Mouse (Mus musculus) myocyte (in vitro differentiated cells): ENCODE data around the gene Lrrc8e.

Source experiments
- CEBPB ChIP-seq: IDR thresholded peaks from 2 replicates; pipeline ENCODE4 v1.6.1; 2011; ENCODE audit warnings: mild to moderate bottlenecking, moderate library complexity; ENCODE audit not compliant: poor library complexity, insufficient read depth, severe bottlenecking
- E2F4 ChIP-seq: IDR thresholded peaks from one replicate; pipeline ENCODE4 v1.6.1; 2011; ENCODE audit warnings: mild to moderate bottlenecking, control low read depth, moderate library complexity; ENCODE audit not compliant: insufficient read depth
- MAX ChIP-seq: IDR thresholded peaks from one replicate; pipeline ENCODE4 v1.6.1; 2011; ENCODE audit warnings: low read depth, mild to moderate bottlenecking, control low read depth
- MYOD1 ChIP-seq, 3 experiments: IDR thresholded peaks; one replicate each; pipeline ENCODE4 v1.6.1; 2011; ENCODE audit warnings: control low read depth in 2 of 3, low read depth in 2 of 3, mild to moderate bottlenecking in 2 of 3, moderate library complexity in 1 of 3; ENCODE audit not compliant: insufficient read length in 2 of 3, control insufficient read depth in 1 of 3
- MYOG ChIP-seq, 3 experiments: IDR thresholded peaks; one replicate each; pipeline ENCODE4 v1.6.1; 2011; ENCODE audit warnings: control low read depth in 2 of 3, low read depth in 2 of 3, mild to moderate bottlenecking in 2 of 3; ENCODE audit not compliant: insufficient read length in 2 of 3, control insufficient read depth in 1 of 3, insufficient read depth in 1 of 3
- POLR2A ChIP-seq: IDR thresholded peaks from one replicate; pipeline ENCODE4 v1.6.1; 2011; ENCODE audit warnings: low read depth, mild to moderate bottlenecking, control low read depth, moderate library complexity; ENCODE audit not compliant: insufficient read length
- POLR2AphosphoS2 ChIP-seq: IDR thresholded peaks from one replicate; pipeline ENCODE4 v1.6.1; 2011; ENCODE audit warnings: low read depth, control low read depth; ENCODE audit not compliant: insufficient read length
- REST ChIP-seq: IDR thresholded peaks from one replicate; pipeline ENCODE4 v1.6.1; 2011; ENCODE audit warnings: mild to moderate bottlenecking, control low read depth, moderate library complexity; ENCODE audit not compliant: insufficient read depth, insufficient read length
- USF1 ChIP-seq: IDR thresholded peaks from one replicate; pipeline ENCODE4 v1.6.1; 2011; ENCODE audit warnings: low read depth, mild to moderate bottlenecking, control low read depth, moderate library complexity

- TF ChIP-seq POLR2A, result no peak
- TF ChIP-seq CEBPB, result no peak
- TF ChIP-seq POLR2AphosphoS2, result no peak
- TF ChIP-seq USF1, result no peak
- TF ChIP-seq MYOD1 (IDR thresholded peaks at IDR 0.05; ENCODE audit: control insufficient read depth in 1 of 3, insufficient read length in 2 of 3, low read depth in 2 of 3), result no peak
- no peak for TF ChIP-seq REST
- TF ChIP-seq MAX, result no peak
- no peak for TF ChIP-seq E2F4
- TF ChIP-seq MYOG (IDR thresholded peaks at IDR 0.05; ENCODE audit: control insufficient read depth in 1 of 3, insufficient read depth in 1 of 3, insufficient read length in 2 of 3, low read depth in 2 of 3), result no peak
Observed at GRCm38 (mm10) chr8:4216296-4216695, 10.3 kb upstream of the Lrrc8e start.
